Mouse (Mus musculus) C2C12 (cell line): Measurements from ENCODE around the gene Ncf4.

ENCODE experiments used
- CTCF ChIP-seq: IDR thresholded peaks from one replicate; pipeline ENCODE4 v1.5.1; 2011; ENCODE audit not compliant: control insufficient read depth, insufficient read depth, insufficient read length
- MYOD1 ChIP-seq: IDR thresholded peaks from one replicate; pipeline ENCODE4 v1.6.1; 2011; ENCODE audit warnings: low read depth; ENCODE audit not compliant: control insufficient read depth, insufficient read length
- MYOG ChIP-seq: IDR thresholded peaks from one replicate; pipeline ENCODE4 v1.6.1; 2011; ENCODE audit not compliant: control insufficient read depth, insufficient read length; ENCODE audit errors: extremely low read depth
- USF1 ChIP-seq: IDR thresholded peaks from one replicate; pipeline ENCODE4 v1.6.1; 2011; ENCODE audit warnings: low read depth, mild to moderate bottlenecking, control low read depth, moderate library complexity

DNA sequence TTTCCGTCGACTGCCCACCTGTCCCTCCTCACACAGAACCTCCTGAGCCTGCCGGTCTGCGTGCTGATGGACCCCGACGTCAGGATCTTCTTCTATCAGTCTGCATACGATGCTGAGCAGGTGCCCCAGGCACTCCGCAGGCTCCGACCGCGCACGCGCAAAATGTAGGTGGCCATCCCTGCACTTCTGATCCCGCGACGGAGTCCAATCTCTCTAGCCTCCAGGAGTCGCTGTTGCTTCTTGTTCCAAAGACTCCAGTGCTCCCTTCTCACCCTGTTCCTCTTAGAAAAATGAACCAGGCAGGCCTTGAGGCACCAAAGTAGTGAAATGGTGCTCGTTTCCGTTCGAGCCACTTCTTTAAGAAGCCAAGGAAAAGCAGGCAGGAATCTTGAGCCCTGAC is 10.2 kb downstream of the Ncf4 start:
- peak; percentile 11 for TF ChIP-seq CTCF
- TF ChIP-seq MYOD1 = no peak
- TF ChIP-seq USF1 = no peak
- no peak for TF ChIP-seq MYOG
